Mouse (Mus musculus): ENCODE measurements around the gene Akap8l.

Akap8l gene

DNA sequence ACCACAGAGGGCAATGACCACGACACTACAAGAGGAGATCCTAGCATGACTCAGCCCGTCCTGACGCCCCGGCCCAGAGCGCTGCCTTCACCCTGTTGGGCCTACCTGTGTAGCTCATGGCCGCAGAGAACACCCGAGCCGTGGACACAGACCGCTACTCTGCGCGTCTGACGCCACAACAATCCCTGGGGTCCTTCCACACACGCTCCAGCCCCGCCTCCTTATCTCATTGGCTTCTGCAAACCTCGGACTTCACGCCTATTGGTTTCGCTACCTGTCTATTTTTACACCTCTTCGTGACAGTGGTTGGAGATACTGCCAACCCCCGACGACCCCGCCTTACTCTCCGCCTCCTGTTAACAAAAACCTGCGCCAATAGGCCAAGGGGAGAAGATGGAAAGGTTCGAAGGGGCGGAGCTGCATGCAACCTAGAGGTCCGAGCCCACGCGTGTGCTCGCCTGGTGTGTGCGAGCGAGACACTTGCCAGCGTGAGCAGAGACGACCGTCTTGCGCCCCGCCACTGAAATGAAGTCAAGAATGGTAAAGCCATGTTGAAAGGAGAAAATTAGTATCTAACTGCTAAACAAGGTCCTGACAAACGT lies at the start of gene Akap8l:
Gene Akap8l, minus strand, starts transcription at position 226 of the 602 bp plus-strand sequence.
- DNase-seq (ENCODE audit: extremely low spot score, low read depth, low spot score) = peak; percentile 96

DNA sequence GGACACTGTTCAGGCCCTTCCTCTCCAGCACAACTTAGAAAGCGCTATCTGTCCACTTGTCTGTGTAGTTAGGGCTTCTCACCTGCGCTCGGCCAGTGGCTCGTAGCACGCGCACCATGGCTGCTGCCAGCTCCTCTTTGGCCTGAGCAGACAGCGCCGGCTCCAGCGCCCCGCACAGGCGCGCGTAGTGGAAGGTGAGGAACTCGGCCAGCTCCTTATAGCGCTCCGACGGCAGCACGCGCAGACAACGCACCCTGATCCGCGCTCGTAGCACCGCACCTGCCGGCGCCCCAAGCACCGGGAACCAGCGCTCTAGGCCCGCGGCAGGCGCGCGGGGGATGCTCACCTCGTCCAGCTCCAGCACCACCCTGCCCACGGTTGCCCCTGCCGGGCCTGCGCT lies 45.9 kb upstream of the Akap8l start:
- no peak for DNase-seq (ENCODE audit: extremely low spot score, low read depth, low spot score)

DNA sequence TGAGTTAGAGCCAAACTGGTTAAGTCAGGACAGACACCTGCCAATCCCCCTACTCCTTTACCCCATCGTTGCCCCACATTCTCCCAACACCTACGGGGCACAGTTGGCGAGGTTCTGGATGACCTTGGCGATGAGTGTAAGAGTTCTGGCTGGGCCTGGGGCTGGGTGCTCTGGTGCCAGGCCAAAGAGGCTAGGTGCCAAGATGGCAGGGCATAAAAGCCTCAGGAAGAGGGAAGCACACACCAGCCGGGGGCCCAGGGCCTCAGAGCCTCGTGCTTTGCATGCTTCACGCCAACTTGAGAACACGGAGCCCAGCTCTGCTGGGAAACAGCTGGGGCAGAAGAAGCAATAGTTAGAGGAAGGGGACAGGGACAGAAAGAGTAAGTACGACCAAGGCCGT lies 43.5 kb upstream of the Akap8l start:
- no peak for DNase-seq (ENCODE audit: extremely low spot score, low read depth, low spot score)

DNA sequence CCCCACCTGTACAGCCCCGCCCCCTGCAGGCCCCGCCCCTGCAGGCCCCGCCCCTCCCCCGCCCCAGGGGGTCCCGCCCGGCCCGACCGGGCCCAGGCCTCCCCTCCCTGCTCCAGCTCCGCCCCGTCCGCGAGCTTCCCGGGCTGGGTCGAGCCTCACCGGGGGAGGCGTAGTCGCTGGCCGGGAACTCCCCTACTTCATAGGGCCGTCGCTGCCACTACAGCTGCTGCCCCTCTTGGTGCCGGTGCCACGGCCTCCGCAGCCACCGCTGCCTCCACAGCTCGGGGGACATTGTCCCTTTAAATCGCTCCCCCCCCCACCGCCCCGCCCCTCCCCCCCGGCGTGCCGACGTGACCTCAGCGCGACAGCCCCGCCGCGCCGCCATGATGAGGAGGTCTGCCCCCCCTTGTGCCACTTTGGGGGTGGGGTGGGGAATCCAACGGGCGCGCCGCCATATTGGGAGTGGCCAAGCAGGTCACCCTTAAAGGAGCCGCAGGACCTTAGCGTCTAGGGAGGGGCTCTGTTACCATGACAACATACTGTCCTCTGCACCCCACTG lies 38.8 kb upstream of the Akap8l start, which contains the start of gene Wiz:
Gene Wiz, minus strand, starts transcription at position 339 of the 559 bp plus-strand sequence.
- peak; percentile 58 for DNase-seq (ENCODE audit: extremely low spot score, low read depth, low spot score)

DNA sequence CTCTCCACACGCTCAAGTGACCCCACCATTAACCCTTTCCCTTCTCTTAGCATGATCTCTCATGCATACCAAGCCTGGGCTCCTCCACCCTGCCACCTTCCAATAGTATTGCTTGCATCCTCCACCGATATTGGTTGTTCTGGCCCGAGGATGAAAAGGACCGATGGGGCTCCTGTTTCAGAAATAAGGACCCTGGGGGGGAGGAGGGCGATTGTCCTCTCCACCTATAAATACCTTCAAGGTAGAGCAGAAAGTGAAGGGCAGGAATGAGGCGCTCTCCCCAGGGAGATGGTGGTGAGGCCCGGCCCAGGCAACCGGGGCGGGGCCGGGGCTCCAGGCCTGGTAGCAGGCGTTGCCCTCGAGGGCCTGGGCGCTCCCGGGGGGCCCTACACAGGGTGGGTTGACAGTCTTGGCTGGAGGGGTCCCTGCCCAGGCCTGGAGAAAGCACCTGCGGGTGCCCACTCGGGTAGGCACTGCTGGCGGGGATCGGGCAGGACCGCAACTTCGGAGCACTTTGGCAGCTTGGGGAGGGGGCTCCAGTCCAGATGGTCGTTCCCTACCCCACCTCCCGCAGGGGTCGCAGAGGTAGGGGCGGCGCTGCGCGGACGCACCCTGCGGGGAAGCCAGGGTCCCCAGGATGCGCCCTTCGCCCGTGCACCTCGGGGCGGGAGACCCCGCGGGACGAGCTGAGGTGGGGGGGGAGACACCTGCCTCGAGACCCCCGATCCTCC lies 38.1 kb upstream of the Akap8l start:
- no peak for DNase-seq (ENCODE audit: extremely low spot score, low read depth, low spot score)

DNA sequence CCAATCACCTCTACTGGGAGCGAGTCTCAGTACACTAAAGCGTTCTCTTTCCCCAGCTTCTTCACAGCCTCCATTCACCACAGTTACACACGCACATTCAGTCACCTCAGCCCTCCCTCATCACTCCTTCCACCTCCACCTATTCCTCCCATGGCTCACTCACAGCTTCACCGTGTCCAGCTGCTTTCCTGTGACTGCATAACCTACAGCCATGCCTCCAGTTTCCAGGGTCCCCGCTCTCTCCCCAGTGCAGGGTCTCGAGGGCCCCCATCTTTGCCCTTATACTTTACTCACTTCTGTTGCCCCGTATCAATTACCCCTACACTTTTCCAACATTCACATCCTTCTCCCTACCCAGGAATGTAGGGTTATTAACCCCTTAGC lies 37.6 kb upstream of the Akap8l start:
- no peak for DNase-seq (ENCODE audit: extremely low spot score, low read depth, low spot score)

DNA sequence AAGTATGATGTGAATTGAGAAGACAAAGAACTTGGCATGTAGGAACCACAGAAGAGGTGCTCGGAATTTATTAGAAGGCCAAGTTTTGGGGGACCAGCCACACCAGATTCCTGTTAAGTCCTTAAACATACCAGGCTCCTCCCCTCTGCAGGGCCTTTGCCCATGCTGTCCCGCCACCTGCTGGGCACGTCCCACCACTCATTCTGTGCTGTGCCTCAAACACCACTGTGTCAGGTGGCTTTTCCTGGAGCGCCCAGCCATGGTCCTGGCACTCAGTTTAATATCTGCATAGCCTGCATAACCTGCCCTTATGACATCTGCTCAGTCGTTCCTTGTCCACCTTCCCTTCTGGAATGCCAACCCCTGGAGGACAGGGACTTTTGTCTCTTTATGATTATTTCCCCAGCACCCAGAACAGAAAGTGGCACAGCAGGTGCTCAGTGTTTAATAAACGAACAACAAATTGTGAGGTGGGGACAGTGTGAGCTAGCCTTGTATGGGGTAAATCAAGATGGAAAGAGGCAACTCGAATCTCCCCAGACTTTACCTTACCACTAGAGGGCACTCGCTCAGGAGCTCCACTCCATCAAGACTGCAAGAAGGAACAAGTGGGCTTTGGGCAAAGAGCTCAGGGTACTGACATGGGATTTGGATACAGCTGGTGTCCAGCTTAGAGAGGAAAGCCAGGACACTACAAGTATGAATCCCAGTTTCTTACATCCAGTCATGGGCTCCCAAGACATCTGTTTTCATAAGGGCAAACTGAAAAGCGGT lies 36.4 kb upstream of the Akap8l start:
- no peak for DNase-seq (ENCODE audit: extremely low spot score, low read depth, low spot score)

DNA sequence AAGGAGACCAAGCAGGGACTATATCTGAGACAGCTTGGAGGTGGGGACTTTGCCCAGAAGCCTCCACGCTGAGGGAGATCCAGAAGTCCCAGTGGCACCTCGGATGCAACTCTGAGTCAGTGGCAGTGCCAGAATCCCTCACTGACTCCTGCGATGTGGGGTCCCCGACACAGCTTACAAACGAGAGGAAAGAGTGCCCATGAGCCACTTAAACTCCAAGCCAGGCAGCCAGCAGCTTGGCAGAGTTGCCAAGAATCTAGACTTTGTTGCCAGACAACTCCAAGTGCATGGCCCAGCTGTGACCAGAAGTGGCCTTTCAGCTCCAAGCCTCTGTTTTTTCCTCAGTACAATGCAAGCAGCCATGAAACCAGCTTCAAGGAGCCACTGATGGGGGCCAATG lies 33.3 kb upstream of the Akap8l start:
- DNase-seq (ENCODE audit: extremely low spot score, low read depth, low spot score) = no peak

DNA sequence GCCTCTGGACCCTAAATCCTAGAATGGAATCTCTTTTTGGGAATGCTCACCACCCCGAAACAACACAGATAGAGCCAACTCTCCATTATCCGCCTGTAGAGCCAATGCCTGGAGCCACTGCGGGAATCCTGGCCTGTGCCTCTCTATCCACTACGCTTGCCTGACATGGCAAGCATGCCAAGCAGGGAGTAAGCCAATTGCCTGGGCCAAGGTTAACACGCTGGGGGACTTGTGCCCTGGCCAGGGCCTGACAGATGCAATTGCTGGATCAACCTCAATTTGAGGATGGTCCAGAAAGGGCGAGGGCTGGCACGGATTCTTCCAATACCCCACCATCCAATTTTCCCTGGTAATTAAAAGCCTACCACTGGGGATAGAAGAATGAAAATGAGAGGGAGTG lies 32.2 kb upstream of the Akap8l start:
- DNase-seq (ENCODE audit: extremely low spot score, low read depth, low spot score) = no peak

DNA sequence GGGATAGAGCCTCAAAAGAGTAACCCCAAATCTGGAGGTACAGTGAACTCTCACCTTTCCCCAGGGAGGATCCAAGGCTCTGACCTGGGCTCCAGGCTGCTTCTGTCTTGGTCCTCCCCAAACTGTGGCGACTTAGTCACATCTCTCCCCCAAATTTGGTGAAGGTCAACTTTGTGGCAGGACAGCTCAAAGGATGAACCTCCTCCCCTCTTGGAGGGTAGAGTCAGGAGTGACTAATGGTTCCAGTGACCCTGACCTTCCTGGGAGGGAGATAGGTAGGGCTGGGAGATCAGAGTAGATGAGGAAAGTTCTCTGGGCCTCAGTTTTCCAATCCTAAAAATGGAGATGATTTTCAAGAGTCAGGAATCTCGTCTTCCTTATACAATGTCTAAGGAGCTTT lies 28.4 kb upstream of the Akap8l start:
- no peak for DNase-seq (ENCODE audit: extremely low spot score, low read depth, low spot score)

DNA sequence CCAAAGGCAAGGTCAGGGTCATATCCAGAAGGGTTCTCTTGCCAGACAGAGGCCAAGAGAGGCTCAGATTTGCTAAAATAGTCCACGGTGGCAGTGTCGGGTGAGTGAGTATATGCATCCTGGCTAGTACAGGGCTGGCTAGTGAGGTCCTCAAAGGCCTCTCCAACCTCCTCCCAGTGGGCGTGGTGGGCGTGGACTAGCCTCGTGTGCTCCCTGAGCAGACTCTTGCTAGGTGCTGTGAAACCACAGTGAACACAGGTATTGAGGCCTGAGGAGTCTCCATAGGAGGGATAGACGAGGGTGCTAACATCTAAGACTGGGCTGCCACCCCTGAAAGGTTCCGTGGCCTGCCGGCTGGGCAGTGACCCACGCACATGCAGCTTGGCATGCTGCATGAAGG lies 26.7 kb upstream of the Akap8l start:
- no peak for DNase-seq (ENCODE audit: extremely low spot score, low read depth, low spot score)

DNA sequence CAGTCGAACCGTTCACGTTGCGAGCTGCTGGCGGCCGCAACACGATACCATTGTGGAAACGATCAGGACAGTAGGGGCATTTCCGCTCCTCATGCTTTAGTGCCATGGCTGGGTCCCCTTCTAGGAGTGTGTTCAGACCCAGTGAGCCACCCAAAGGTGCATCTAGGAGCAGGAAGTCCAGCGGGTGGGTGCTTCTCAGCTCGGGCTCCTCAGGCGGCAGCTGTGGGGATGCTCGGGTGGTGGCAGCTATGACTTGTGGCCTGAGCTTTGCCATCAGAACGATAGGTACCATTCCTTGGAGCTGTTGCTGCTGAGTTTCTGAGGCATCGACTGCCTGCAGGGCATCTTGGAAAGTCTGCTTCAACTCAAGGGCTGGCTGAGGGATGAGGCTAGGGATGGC lies 26.1 kb upstream of the Akap8l start:
- DNase-seq (ENCODE audit: extremely low spot score, low read depth, low spot score) = no peak

DNA sequence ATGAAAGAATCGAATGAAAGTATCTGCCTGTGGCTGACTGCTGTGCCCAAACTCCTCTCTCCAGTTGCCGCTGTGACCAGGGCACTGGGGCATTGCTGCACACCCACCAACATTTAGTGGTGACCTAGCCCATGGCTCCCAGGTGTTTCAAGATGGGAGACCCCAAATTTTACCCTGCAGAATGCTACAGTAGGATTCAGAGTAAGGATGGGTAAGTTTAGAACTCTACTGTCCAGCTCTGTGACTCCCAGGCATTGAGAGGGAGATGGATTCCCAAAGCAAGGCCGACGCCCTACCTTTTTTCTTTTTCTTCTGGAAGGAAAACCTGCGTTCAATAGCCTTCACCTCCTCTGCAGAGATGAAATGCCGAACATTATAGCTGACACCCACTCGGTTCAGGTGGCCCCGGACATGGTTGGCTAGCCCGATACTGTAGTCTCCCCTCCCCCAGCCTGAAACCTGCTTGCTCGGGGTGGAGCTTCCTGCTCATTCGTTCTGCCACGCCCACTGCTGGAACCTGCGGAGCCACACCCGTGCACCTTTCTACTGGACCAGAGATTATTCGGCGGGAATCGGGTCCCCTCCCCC lies 18.7 kb upstream of the Akap8l start:
- no peak for DNase-seq (ENCODE audit: extremely low spot score, low read depth, low spot score)

DNA sequence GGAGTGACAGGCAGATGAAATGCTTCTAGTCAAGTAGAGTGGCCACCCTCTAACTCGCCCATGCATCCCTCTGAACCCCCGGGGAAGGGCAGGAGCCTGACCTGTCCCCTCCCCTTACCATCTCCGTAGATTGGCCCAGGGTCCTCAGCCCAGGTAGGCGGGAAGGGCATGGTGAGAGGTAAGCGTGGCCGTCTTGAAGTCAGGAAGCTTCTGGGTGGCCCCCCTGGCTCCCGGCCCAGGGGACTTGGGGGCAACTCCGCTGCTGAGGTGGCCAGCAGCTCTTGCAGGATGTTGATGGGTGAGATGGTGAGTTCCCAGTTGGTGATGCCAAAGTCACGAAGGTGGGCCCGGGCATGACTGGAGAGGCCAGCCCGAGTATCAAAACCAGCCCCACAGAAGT lies 17.3 kb upstream of the Akap8l start:
- DNase-seq (ENCODE audit: extremely low spot score, low read depth, low spot score) = no peak

DNA sequence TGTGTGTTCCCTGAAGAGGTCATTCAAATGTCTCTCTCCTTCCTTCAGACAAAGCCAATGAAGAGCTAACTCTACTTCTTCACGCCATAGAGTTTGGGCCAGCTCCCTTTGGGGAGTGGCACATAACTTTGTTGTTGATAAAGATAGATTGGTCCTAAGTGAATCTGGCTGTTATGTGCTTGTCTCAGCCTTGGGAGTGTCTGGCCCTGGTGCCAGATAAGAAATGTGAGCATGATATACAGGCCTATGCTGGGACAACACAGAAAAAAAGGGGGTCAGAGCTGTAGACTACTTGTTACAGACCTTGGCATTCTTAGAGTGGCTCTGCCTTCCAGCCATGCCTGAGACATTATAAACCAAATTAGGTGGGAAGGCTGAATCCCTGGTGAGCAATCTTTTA lies 14.9 kb upstream of the Akap8l start:
- DNase-seq (ENCODE audit: extremely low spot score, low read depth, low spot score) = no peak

DNA sequence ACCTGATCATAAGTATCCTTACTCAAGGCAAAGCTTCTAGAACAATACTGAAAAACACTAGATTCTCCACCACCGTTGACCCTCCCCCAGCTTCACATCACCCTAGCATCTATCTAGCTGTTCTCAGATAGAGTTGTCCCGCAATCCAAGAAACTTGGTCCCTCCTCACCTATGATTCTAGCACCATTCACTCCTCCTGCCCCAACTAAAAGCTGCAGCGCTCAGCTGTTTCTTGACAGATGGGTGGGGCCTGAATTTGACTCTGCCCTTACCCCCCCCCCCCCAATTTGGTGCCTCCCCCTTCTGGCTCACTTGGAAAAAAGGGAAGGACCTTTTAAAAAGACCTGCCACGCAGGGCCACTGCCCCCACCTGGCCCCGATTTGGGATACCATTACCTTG lies 14.4 kb upstream of the Akap8l start:
- no peak for DNase-seq (ENCODE audit: extremely low spot score, low read depth, low spot score)

DNA sequence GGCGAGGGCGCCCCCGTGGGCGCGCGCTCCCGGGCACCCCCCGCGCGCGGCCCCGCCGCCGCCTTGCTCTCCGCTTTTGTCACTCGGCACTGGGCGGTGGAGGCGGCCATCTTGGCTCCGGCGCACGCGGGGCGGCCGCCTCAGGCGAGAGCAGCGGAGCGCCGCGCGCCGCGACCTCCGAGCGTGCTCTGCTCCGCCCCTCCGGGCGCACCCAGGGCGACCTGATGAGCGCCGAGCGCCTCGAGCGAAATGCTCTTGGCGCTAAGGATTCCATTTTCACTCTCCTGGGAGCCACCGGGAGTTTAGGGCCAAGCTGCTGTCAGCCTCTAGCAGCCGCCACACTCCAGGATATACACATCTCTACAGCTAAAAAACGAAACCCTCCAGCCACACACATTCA lies 13.9 kb upstream of the Akap8l start:
- DNase-seq (ENCODE audit: extremely low spot score, low read depth, low spot score) = peak; percentile 82

DNA sequence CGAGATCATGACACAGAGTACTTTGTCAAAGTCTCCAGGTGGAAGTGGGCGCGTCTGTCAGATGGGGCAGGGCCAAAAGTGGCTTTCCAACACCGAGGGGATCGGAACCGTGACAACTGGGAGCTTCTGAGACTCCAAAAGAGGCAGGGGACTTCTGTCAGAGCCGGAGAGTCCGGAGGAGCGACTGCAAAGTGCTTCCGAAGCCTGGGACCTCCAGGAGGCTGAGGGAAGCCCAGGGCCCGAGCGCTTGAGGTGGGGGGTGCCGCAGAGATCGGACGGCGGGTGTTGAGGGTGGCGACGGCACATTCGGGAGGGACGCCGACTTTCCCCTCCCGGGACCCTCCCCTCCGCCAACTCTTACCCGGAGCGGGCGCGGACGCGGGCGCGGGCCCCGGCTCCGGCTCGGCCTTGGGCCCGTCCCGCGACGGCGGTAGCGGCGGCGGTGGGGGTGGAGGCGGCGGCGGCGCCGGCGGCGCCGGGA lies 13.5 kb upstream of the Akap8l start:
- DNase-seq (ENCODE audit: extremely low spot score, low read depth, low spot score) = no peak

DNA sequence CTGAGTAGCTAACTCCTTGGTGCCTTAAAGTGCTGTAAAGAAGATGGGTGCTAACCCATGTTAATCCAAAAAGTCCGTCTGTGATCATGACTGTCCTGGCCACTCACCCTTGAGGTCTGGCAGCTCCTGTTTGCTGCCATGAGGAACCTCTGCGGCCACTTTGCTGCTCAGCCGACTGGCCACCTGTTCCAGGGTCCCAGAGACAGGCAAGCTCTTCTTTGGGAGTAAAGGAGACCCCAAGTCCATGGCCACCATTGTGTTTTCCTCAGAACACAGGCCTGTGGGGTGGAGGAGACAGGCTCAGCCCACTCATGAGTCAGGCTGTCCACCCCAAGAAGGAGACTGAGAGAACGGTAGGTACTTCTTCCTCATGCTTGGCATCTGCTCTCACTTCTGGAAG lies 12.3 kb upstream of the Akap8l start:
- no peak for DNase-seq (ENCODE audit: extremely low spot score, low read depth, low spot score)

DNA sequence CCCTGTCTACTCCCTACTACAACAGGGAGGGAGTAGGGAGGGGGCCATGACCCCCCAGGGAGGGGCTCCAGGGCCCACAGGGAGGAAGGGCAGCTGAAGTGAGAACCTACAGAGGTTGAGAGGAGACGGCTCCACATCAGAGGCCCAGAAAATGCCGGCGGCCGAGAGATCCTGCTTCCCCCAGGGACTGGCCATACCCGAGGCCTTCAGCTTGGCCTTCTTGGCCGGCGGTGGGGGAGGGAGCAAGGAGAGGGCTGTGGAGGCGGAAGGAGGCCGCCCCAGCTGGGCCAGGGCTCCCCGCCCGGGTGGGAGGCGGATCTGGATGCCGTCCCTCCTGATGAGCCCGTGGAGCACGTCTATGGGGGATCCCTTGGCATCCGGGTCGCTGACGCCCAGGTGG lies 9.5 kb upstream of the Akap8l start:
- no peak for DNase-seq (ENCODE audit: extremely low spot score, low read depth, low spot score)

DNA sequence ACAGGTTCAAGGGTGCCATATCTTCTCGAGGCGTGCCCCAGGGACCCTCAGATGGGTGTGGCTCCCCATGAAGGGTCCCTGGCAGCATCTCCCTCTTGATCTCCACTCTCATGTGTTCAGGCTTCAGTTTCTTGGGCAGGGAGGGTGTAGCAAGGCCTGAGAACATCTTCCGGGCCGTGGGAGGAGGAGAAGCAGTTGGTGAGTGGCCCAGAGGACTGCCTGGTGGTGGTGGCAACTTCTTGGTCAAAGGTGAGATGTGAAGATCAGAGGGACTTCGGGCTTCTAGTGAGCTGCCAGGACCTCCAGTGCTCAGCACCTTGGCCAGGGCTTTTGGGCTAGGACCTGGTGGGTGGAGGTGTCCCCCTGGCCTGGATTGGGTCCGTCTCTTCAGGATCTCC lies 8.5 kb upstream of the Akap8l start:
- no peak for DNase-seq (ENCODE audit: extremely low spot score, low read depth, low spot score)

All from hindlimb bud, embryonic 11.5 days (tissue).